In genomic region chr5:28333731-28334130, GRCm38 (mm10) we compare ENCODE assay signal across 17 mouse cellular contexts. TPM values are rescaled to one million over a fixed set of nuclear protein-coding genes. Genes with fewer than 3 reads are reported as not detected.
DNase-seq lines count a peak whose midpoint lies in the region; ATAC-seq and TF ChIP-seq lines count a peak whose summit lies in the region.
"Had no signal": no experiment of that assay in that cellular context is flagged by ENCODE, and none has a peak within 500 bp of the region (broad histone marks: within the 10 kb centered on the region; RNA-seq: fewer than 3 reads in every experiment).

No protein-coding gene starts in this region.

- no peak for TF ChIP-seq POLR2A in liver, adult 2 months (IDR thresholded peaks at IDR 0.05; ENCODE audit: extremely low read depth, insufficient read depth, low read length)

- intact Hi-C loops in left cerebral cortex, postnatal 36 days (cut with DNase I), result no loop called here

- 90% methylated on average over 2 of the region's 2 CpGs for WGBS in heart, embryonic 11.5 days (ENCODE audit: insufficient replicate concordance)
- WGBS in liver, adult 2 months, result 62% methylated on average over 2 of the region's 2 CpGs
- WGBS in liver, embryonic 12.5 days (ENCODE audit: insufficient replicate concordance), result 87% methylated on average over 2 of the region's 2 CpGs

- H3K4me3 ChIP-seq in heart, embryonic 11.5 days (ENCODE audit: low read depth, low read length), result no peak overlapping the region
- no peak overlapping the region for H3K4me3 ChIP-seq in liver, adult 2 months (ENCODE audit: insufficient read depth, low read depth, low read length)
- H3K4me3 ChIP-seq in liver, embryonic 12.5 days, result no peak overlapping the region
- H3K4me3 ChIP-seq: hindbrain, embryonic 10.5 days; limb, embryonic 13.5 days; midbrain, embryonic 12.5 days; neural tube, embryonic 15.5 days had no signal

- no peak for ATAC-seq in heart, embryonic 11.5 days (replicated peaks; ENCODE audit: insufficient number of reproducible peaks, low FRiP score, low TSS enrichment)
- ATAC-seq in liver, embryonic 12.5 days, result no peak
- ATAC-seq: forebrain, embryonic 14.5 days had no signal

- no peaks in the 10 kb centered on the region for H3K4me1 ChIP-seq in heart, embryonic 11.5 days (ENCODE audit: control insufficient read depth, insufficient read depth, low read length)
- peaks cover 4% of the 10 kb centered on the region; the same call in 1 of the 2 replicates for H3K4me1 ChIP-seq in liver, adult 2 months (ENCODE audit: control insufficient read depth, insufficient read depth, low read length)
- 0 out of 2 replicates have a peak, but pooled peaks cover 8% of the 10 kb centered on the region for H3K4me1 ChIP-seq in liver, embryonic 12.5 days
- H3K4me1 ChIP-seq: hindbrain, embryonic 10.5 days; limb, embryonic 13.5 days; midbrain, embryonic 12.5 days had no signal

- no peak overlapping the region for H3K4me2 ChIP-seq in heart, embryonic 11.5 days
- H3K4me2 ChIP-seq in liver, embryonic 12.5 days, result no peak overlapping the region
- H3K4me2 ChIP-seq: limb, embryonic 13.5 days; midbrain, embryonic 12.5 days; neural tube, embryonic 15.5 days had no signal

- peaks cover 4% of the 10 kb centered on the region; the same call in 1 of the 2 replicates for H3K36me3 ChIP-seq in heart, embryonic 11.5 days (ENCODE audit: control insufficient read depth, insufficient read depth, low read length)
- H3K36me3 ChIP-seq in liver, adult 2 months (ENCODE audit: control insufficient read depth, insufficient read depth, low read length), result peaks cover 44% of the 10 kb centered on the region
- peaks cover 74% of the 10 kb centered on the region for H3K36me3 ChIP-seq in liver, embryonic 12.5 days

- no peaks in the 10 kb centered on the region for H3K9me3 ChIP-seq in heart, embryonic 11.5 days (replicated peaks; ENCODE audit: control insufficient read depth, low read length)
- no peaks in the 10 kb centered on the region for H3K9me3 ChIP-seq in liver, embryonic 12.5 days (replicated peaks)
- H3K9me3 ChIP-seq: hindbrain, embryonic 10.5 days; limb, embryonic 13.5 days; midbrain, embryonic 12.5 days; neural tube, embryonic 15.5 days had no signal

- H3K79me2 ChIP-seq in liver, adult 2 months (ENCODE audit: control insufficient read depth, insufficient read depth, low read length), result peaks cover 14% of the 10 kb centered on the region

- H3K27ac ChIP-seq in heart, embryonic 11.5 days (ENCODE audit: low read depth, low read length), result no peak overlapping the region
- no peak overlapping the region for H3K27ac ChIP-seq in liver, adult 2 months (replicated peaks; ENCODE audit: insufficient read depth, low read depth, low read length)
- H3K27ac ChIP-seq in liver, embryonic 12.5 days, result no peak overlapping the region
- H3K27ac ChIP-seq: hindbrain, embryonic 10.5 days; limb, embryonic 13.5 days; macrophage; midbrain, embryonic 12.5 days; neural tube, embryonic 15.5 days had no signal

- no peaks in the 10 kb centered on the region for H3K27me3 ChIP-seq in heart, embryonic 11.5 days (ENCODE audit: control insufficient read depth, insufficient read depth, low read length)
- H3K27me3 ChIP-seq in liver, adult 2 months (ENCODE audit: control insufficient read depth, insufficient read depth, low read length), result no peaks in the 10 kb centered on the region
- H3K27me3 ChIP-seq in liver, embryonic 12.5 days (replicated peaks), result no peaks in the 10 kb centered on the region
- H3K27me3 ChIP-seq: limb, embryonic 13.5 days; midbrain, embryonic 12.5 days; neural tube, embryonic 15.5 days had no signal

- H3K9ac ChIP-seq in heart, embryonic 11.5 days (ENCODE audit: low read depth, low read length), result no peak overlapping the region
- no peak overlapping the region for H3K9ac ChIP-seq in liver, adult 2 months (ENCODE audit: low read depth, low read length)
- H3K9ac ChIP-seq in liver, embryonic 12.5 days, result no peak overlapping the region
- H3K9ac ChIP-seq: limb, embryonic 13.5 days; midbrain, embryonic 12.5 days; neural tube, embryonic 15.5 days had no signal

- peak; percentile 93 for DNase-seq in heart, adult 11 months
- peak; percentile 81 for DNase-seq in liver, adult 2 months (ENCODE audit: extremely low read depth, low read depth, low spot score)
- peak; percentile 16 to 32 for DNase-seq in heart, adult 9 months (ENCODE audit: low spot score in 2 of 2)
- DNase-seq in frontal cortex, postnatal 14 days (ENCODE audit: low spot score in 2 of 2), result no peak
- DNase-seq in left cerebral cortex, postnatal 36 days (ENCODE audit: low spot score in 2 of 2), result no peak
- DNase-seq: cerebellum, adult 11-12 months; lung, adult 2 months; retina, postnatal 1 day; thymus, adult 18-20 months had no signal

- TF ChIP-seq CTCF in liver, adult 2 months (IDR thresholded peaks at IDR 0.05; ENCODE audit: low read depth, low read length), result no peak

RNA-seq across cellular contexts. Expression of gene Rbm33, which starts 16.8 kb away (rescaled TPM):
- 12.3 and 16.1 TPM in 2 replicates for polyA plus RNA-seq in heart, embryonic 11.5 days (2014; fragmentation: Nextera tagmentation; extraction: Ambion mirVana)
- total RNA-seq in liver, adult 2 months (2014; rRNA removed), result 17.1 and 22.6 TPM in 2 replicates
- 13.3 and 16.1 TPM in 2 replicates for polyA plus RNA-seq in liver, adult 2 months (2012; rRNA removed)
- 10.7 and 11.7 TPM in 2 replicates for polyA plus RNA-seq in liver, embryonic 12.5 days (2016; fragmentation: Nextera tagmentation; extraction: Ambion mirVana)
- total RNA-seq in left cerebral cortex, postnatal 36 days (2021), result 10 to 100 TPM; 55.7 to 85.0 TPM

Comparison
In these comparisons a context has a peak if more than half of its experiments do, and no peak if none do; other contexts are left out.
1. DNase-seq: peak in heart, adult 11 months (single experiment), liver, adult 2 months (single experiment) and heart, adult 9 months (2 of 2); none in frontal cortex, postnatal 14 days (0 of 2) and left cerebral cortex, postnatal 36 days (0 of 2).